Mouse (Mus musculus) frontal cortex, adult (tissue): Measurements from ENCODE around the gene Gm266.

Source experiments
- ATAC-seq: cut with Nextera tagmentation; 2 replicates; pipeline ENCODE4 v1.9.2; 2017; ENCODE audit warnings: mild to moderate bottlenecking, moderate library complexity, mixed read lengths; ENCODE audit not compliant: low TSS enrichment

The Gm266 gene

GRCm38 (mm10) chr12:111503571-111503970 lies 17.9 kb upstream of the Gm266 start:
- ATAC-seq = no peak

DNA sequence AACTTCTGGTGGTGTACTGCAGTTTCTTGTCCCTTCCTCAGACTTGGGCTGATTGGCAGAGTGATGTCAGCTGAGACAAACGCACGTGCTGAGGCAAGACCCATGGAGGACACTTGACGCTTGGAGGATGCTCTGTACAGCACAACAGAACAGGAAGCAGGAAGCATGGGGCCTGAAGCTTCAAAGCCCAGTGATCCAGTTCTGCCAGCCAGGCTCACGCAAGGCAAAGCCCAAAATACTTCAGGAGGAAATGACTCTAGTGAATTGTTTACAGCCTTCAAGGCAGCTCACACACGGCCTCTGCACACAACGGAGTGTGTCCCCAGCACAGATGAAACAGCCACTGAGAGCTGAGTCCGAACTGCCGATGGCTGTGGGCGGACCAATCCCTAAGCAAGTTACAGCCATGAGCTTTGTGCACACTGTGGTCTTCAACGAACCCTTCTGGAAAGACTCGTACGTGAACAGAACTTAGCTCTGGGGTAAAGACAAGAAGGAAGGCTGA lies 17.5 kb upstream of the Gm266 start:
- no peak for ATAC-seq

DNA sequence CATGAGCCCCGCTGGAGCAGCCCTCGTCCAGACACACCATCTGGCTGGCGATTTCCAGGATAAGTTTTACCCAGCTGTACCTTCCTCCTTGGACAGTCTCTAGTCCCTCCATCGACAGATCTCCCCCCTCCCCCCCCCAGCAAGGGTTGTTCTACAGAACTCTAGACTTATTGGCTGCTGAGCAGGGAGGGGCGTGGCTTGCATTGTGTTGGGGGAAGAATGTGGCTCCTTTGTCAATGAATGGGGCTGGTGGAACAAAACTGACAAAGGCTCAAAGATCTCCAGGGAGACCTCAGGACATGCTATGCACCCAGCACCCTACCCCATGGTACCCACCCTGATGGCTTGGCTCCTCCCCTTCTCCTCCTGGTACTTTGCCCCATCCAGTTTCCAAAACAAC lies 15.1 kb upstream of the Gm266 start:
- no peak for ATAC-seq

DNA sequence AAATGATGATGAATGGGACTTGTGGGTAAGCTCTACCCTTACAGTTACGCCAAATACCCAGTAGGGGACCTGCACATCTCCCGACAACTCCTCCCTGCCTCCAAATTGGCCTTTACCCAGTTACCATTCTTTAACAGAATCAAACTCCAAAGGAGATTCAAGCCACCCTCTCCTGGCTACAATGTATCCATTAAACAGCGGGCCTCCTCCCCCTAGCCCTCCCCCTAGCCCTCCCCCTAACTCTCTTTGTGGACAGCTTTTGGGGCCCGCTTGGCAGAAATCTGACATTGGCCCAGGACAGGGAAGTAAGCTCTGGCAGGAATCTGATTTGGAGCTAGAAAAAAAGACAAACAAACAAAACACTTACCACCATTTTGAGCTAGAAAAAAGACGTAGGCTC lies 14.0 kb upstream of the Gm266 start:
- no peak for ATAC-seq

GRCm38 (mm10) chr12:111497076-111497475 lies 11.5 kb upstream of the Gm266 start:
- ATAC-seq = no peak

DNA sequence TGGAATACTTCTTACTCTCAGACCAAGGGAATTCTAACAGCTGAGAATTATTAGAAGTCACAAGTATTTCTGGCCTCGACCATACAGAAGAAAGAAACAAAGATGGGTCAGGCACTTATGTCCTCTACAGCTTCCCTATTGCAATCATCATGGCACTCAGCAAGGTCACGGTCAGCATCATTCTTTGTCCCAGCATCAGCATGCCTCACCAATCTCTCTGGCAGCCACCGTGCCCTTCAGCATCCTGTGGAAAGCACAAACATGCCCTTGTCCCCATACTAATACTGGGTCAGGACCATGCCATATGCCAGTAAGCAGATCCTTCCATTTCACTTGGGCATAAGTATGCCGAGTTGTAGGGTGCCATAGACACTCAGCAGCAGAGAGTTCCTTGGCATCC lies 9.3 kb upstream of the Gm266 start:
- ATAC-seq = no peak

DNA sequence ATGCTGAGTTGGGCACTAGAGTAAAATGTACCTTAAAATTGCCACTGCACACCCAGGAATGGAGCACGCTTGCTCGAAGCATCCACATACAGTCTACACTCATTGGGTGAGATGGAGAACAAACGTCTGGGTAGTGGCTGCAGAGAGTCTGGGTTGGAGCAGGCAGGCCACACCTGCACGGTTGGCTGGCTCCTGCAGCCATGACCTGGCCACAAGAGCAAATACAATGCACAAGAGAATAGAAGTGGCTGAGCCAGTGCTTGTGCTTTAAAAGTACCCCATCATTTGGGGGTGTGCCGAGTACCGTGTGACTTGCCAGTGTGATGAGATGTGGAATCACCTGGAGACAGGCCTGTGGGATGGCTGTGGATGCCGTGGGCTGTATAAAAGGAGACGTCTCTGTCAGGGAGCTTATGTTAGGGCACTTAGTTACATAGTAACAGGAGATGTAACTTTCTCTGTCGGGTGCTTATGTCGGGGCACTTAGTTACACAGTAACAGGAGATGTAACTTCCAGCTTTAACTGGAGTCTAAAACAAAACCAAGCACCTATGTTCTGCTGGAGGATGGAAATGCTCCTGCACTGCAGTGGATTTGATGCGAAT lies 3.7 kb upstream of the Gm266 start:
- no peak for ATAC-seq

GRCm38 (mm10) chr12:111486455-111486854 lies 832 bp upstream of the Gm266 start:
- no peak for ATAC-seq

- ATAC-seq = no peak
Measured at GRCm38 (mm10) chr12:111485046-111485651, 474 bp downstream of the Gm266 start.

GRCm38 (mm10) chr12:111479917-111480316 lies 5.7 kb downstream of the Gm266 start:
- no peak for ATAC-seq

- no peak for ATAC-seq
Measured at GRCm38 (mm10) chr12:111478924-111479323, 6.7 kb downstream of the Gm266 start.

DNA sequence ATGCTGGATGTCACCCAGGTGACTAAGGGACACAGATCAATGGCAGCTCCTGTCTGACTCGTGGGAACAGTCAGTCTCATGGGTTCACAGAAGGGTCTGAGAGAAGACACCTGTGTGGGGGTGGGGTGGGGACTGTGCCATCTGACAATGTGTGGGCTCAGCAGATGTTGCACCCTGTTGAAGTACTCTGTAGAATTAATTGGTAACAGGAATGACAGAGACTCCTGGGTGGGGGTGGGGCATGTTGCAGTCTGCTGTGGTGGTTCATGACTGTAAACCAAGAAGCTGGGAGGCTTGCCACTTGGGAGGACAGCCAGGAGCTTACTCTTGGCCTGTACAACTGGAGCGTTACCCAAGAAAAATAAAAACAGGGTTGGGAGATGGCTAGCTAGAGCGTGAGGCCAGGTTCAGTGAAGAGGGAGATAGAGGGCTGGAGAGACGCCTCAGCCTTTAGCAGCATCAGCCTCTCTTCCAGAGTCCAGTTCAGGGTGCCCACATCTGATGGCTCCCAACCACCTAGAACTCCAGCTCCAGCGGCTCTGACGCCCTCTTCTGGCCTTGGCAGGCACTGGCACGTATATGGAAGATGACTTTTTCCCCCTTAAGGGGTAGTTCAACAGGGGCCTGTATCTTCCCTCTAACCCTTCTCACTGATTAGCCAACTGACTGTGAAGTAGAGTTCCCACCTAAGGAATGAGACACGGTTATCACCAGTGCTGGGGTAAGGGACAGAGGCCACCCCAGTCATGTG lies 10.6 kb downstream of the Gm266 start:
- ATAC-seq = no peak

GRCm38 (mm10) chr12:111474384-111474783 lies 11.2 kb downstream of the Gm266 start:
- no peak for ATAC-seq

GRCm38 (mm10) chr12:111472886-111473285 lies 12.7 kb downstream of the Gm266 start:
- no peak for ATAC-seq

- no peak for ATAC-seq
Measured at GRCm38 (mm10) chr12:111471721-111472120, 13.9 kb downstream of the Gm266 start.

GRCm38 (mm10) chr12:111471119-111471518 lies 14.5 kb downstream of the Gm266 start:
- no peak for ATAC-seq

DNA sequence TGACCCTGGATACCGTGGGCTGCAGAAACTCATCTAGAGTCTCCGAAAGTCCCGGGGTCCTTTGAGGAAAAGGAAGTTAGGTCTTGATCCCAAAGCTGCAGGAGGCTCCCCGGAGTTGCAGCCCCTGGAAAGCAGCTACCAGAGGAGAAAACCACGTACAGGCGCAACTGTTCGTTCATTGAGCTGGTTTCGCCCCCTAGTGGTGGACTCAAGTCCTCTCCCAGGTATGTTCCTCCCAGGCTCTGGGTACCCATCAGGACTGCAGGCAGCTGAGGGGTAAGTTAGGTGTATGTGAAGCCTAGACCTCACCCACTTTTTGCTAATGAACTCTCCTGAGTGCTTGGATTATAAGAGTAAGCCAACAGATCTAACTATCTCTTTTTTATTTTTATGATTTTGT lies 16.1 kb downstream of the Gm266 start:
- ATAC-seq = peak; percentile 92

- ATAC-seq = no peak
Measured at GRCm38 (mm10) chr12:111468206-111468605, 17.4 kb downstream of the Gm266 start.

GRCm38 (mm10) chr12:111466369-111466768 lies 19.3 kb downstream of the Gm266 start:
- no peak for ATAC-seq

DNA sequence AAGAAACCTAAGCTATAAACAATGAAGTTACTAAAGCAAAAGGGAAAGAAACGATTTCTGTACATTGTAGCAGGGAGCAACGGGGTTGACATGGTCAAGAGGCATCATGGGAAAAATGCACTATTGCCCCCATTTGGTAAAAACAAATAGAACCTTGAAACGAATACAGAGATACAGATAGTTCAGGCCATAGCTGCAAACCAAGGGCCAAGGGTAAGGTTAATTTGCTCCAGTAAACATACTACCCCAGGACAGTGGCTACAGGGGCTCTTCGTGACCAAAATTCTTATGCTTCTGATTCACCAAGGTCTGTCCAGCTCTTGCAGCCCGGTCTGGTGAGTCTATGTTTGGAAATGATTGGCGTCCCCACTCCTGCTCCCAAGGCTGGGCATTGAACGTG lies 22.1 kb downstream of the Gm266 start:
- no peak for ATAC-seq

- no peak for ATAC-seq
Measured at GRCm38 (mm10) chr12:111457742-111458141, 27.9 kb downstream of the Gm266 start.

GRCm38 (mm10) chr12:111455860-111456259 lies 29.8 kb downstream of the Gm266 start:
- no peak for ATAC-seq

DNA sequence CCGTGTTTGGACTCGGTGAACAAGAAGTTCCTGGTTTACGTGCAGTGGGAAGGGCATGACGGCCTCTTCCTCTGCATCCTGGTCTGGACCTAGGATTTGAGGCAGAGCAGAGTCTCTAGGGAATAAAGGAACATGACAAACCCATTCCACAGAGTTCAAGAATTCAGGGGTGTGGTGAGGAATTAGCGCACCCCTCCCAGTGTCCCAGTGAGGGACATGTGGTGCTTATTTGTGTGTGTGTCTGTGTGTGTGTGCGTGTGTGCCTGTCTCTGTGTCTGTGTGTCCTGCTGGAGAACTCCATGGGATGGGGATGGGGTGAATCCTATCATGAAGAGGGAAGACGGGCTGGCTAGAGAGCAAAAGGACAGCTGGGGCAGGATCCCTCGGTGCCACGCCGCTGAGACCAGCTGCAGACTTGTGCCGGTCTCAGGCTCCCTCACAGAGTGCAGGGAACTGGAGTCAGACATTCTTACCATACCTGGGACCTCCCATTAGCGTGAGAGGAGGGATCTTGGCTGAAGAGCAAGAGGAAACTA lies 30.2 kb downstream of the Gm266 start:
- no peak for ATAC-seq
